Mouse (Mus musculus): Measurements from ENCODE around the gene Prdm1.

The Prdm1 gene

GRCm38 (mm10) chr10:44431689-44432088, 96.6 kb downstream of the Prdm1 start:
- in situ Hi-C loops (cut with MboI; ENCODE audit: unreplicated experiment in 2 of 2) = loop anchor here (25.0 kb wide), 1 partner anchor 931 kb away; no protein-coding TSS in a partner anchor

- in situ Hi-C loops (cut with MboI; ENCODE audit: unreplicated experiment in 2 of 2) = loop anchor here (25.0 kb wide), 1 partner anchor 933 kb away; no protein-coding TSS in a partner anchor
Observed at GRCm38 (mm10) chr10:44429177-44429888, 99.0 kb downstream of the Prdm1 start.

GRCm38 (mm10) chr10:44427891-44428361, 100.4 kb downstream of the Prdm1 start:
- in situ Hi-C loops (cut with MboI; ENCODE audit: unreplicated experiment in 2 of 2) = loop anchor here (25.0 kb wide), 1 partner anchor 934 kb away; no protein-coding TSS in a partner anchor

- in situ Hi-C loops (cut with MboI; ENCODE audit: unreplicated experiment in 2 of 2) = loop anchor here (25.0 kb wide), 1 partner anchor 935 kb away; no protein-coding TSS in a partner anchor
Observed at GRCm38 (mm10) chr10:44427426-44427825, 100.9 kb downstream of the Prdm1 start.

GRCm38 (mm10) chr10:44425013-44425412, 103.3 kb downstream of the Prdm1 start:
- in situ Hi-C loops (cut with MboI; ENCODE audit: unreplicated experiment in 2 of 2) = loop anchor here (25.0 kb wide), 1 partner anchor 937 kb away; no protein-coding TSS in a partner anchor

- in situ Hi-C loops (cut with MboI; ENCODE audit: unreplicated experiment in 2 of 2) = no loop called here
Observed at GRCm38 (mm10) chr10:44421896-44422295, 106.4 kb downstream of the Prdm1 start.

- in situ Hi-C loops (cut with MboI; ENCODE audit: unreplicated experiment in 2 of 2) = no loop called here
Observed at GRCm38 (mm10) chr10:44420211-44420610, 108.1 kb downstream of the Prdm1 start.

- in situ Hi-C loops (cut with MboI; ENCODE audit: unreplicated experiment in 2 of 2) = no loop called here
Observed at GRCm38 (mm10) chr10:44418901-44419300, 109.4 kb downstream of the Prdm1 start.

- in situ Hi-C loops (cut with MboI; ENCODE audit: unreplicated experiment in 2 of 2) = no loop called here
Observed at GRCm38 (mm10) chr10:44415576-44415975, 112.7 kb downstream of the Prdm1 start.

GRCm38 (mm10) chr10:44409958-44410357, 118.3 kb downstream of the Prdm1 start:
- in situ Hi-C loops (cut with MboI; ENCODE audit: unreplicated experiment in 2 of 2) = no loop called here

GRCm38 (mm10) chr10:44409054-44409453, 119.2 kb downstream of the Prdm1 start:
- in situ Hi-C loops (cut with MboI; ENCODE audit: unreplicated experiment in 2 of 2) = no loop called here

- in situ Hi-C loops (cut with MboI; ENCODE audit: unreplicated experiment in 2 of 2) = no loop called here
Observed at GRCm38 (mm10) chr10:44403415-44403814, 124.9 kb downstream of the Prdm1 start.

- in situ Hi-C loops (cut with MboI; ENCODE audit: unreplicated experiment in 2 of 2) = no loop called here
Observed at GRCm38 (mm10) chr10:44401600-44401999, 126.7 kb downstream of the Prdm1 start.

GRCm38 (mm10) chr10:44400602-44401001, 127.7 kb downstream of the Prdm1 start:
- in situ Hi-C loops (cut with MboI; ENCODE audit: unreplicated experiment in 2 of 2) = no loop called here

GRCm38 (mm10) chr10:44400119-44400518, 128.2 kb downstream of the Prdm1 start:
- in situ Hi-C loops (cut with MboI; ENCODE audit: unreplicated experiment in 2 of 2) = no loop called here

- in situ Hi-C loops (cut with MboI; ENCODE audit: unreplicated experiment in 2 of 2) = no loop called here
Observed at GRCm38 (mm10) chr10:44392855-44393254, 135.4 kb downstream of the Prdm1 start.

GRCm38 (mm10) chr10:44391509-44392290, 136.6 kb downstream of the Prdm1 start:
- in situ Hi-C loops (cut with MboI; ENCODE audit: unreplicated experiment in 2 of 2) = no loop called here

GRCm38 (mm10) chr10:44390286-44390685, 138.0 kb downstream of the Prdm1 start:
- in situ Hi-C loops (cut with MboI; ENCODE audit: unreplicated experiment in 2 of 2) = no loop called here

GRCm38 (mm10) chr10:44388706-44389233, 139.5 kb downstream of the Prdm1 start:
- in situ Hi-C loops (cut with MboI; ENCODE audit: unreplicated experiment in 2 of 2) = no loop called here
